Mouse (Mus musculus) bone marrow, adult 2 months (tissue): Measurements from ENCODE around the gene Slc25a44.

Experiments
- CTCF ChIP-seq: fragments of 200-500 bp; IDR thresholded peaks from 2 replicates; pipeline ENCODE4 v1.5.1; 2011; ENCODE audit warnings: low read length, control low read depth; ENCODE audit not compliant: control insufficient read depth, insufficient read depth
- POLR2A ChIP-seq: fragments of 200-500 bp; IDR thresholded peaks from 2 replicates; pipeline ENCODE4 v1.6.1; 2011; ENCODE audit warnings: low read depth, mild to moderate bottlenecking, control low read depth, low read length, borderline replicate concordance; ENCODE audit not compliant: control insufficient read depth

DNA sequence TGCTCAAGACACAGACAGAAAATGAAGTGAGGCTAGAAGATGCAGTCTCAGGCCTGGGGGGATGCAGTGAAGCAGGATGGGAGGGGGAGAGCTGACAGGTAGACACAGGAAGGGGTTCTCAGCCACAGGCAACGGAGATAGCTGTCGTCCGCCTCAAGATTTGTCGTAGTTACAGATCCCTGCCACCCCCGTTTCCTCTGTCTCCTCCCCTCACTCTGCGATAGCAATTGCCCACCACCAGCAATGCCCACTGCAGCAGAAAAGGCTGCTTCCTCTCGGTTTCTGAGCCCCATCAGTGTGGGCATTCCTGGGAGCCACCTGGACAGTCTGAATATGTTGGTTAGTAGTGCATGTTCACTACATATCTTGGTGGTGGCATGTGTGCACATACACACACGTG is 28.4 kb upstream of the Slc25a44 start:
- TF ChIP-seq CTCF (no peak), POLR2A (no peak)
